Mouse (Mus musculus): ENCODE measurements around the gene Eif3j1. TPM values are rescaled to one million over a fixed set of nuclear protein-coding genes. Genes with fewer than 3 reads are reported as not detected.

Eif3j1 gene
- 4.0 and 6.2 TPM in 2 replicates for polyA plus RNA-seq (2012; rRNA removed; ENCODE audit: low replicate concordance)

DNA sequence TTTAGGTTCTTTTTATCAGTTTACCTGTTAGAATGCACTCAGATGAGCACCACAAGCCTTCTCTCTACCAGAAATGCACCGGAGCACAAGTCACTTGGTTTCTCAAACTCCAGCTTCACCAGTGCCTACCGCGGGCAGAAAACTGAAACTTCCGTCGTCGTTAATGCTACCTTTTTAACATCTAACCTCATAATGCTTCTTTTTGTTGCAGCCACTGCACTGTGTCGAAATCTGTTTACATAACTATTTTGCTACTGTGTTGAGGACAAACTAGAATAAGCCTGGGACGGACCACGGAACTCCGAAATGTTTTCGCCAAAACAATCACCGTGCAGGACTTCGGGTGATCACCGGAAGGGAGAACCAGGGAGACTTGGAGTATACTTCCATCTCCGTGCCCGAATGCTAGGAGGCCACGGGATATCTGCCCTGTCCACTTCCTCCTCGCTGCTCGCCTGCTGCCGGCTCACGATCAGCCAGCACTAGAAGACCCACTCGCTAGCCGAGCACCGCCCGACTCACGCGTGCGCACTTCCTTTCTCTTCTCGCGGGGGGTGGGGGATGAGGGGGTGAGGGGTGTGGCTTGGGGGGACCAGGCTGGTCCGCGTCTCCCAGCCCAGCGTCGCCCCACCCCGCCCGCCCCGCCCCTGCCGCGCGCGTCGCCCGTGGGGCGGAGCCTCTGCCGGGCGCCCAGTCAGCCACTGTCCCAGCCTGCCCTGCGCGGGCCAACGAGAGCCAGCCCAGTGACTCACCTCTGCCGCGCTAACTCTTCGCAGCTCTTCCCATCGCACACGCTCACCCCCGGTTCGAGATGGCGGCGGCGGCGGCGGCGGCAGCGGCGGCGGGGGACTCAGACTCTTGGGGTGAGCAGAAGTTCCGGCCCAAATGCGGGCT is at the start of gene Eif3j1:
Gene Eif3j1 (plus strand): TSS at position 685 of the 894 bp plus-strand sequence.

Other genes with a start within 250 kb of the Eif3j1 start
- gene Frmd5, start 221.5 kb upstream of the Eif3j1 start, polyA plus RNA-seq (2012; rRNA removed; ENCODE audit: low replicate concordance): 0.59 and 1.5 TPM in 2 replicates
- 1.1 and 15.9 TPM in 2 replicates for gene Casc4, start 161.6 kb upstream of the Eif3j1 start, polyA plus RNA-seq (2012; rRNA removed; ENCODE audit: low replicate concordance)
- gene Ctdspl2, start 72.5 kb upstream of the Eif3j1 start, polyA plus RNA-seq (2012; rRNA removed; ENCODE audit: low replicate concordance): 4.9 and 9.0 TPM in 2 replicates
- 0.06 TPM in 1 of 2 replicates, not detected in the other for gene Mageb3, start 72.5 kb upstream of the Eif3j1 start, polyA plus RNA-seq (2012; rRNA removed; ENCODE audit: low replicate concordance)
- 10.6 and 13.6 TPM in 2 replicates for gene Spg11, start 89.8 kb downstream of the Eif3j1 start, polyA plus RNA-seq (2012; rRNA removed; ENCODE audit: low replicate concordance)
- gene B2m, start 119.1 kb downstream of the Eif3j1 start, polyA plus RNA-seq (2012; rRNA removed; ENCODE audit: low replicate concordance): 1,289 and 2,871 TPM in 2 replicates
- 0.09 and 0.24 TPM in 2 replicates for gene Trim69, start 132.2 kb downstream of the Eif3j1 start, polyA plus RNA-seq (2012; rRNA removed; ENCODE audit: low replicate concordance)
- not detected in 2 replicates for gene Patl2, start 157.6 kb downstream of the Eif3j1 start, polyA plus RNA-seq (2012; rRNA removed; ENCODE audit: low replicate concordance)
- gene Terb2, start 157.7 kb downstream of the Eif3j1 start, polyA plus RNA-seq (2012; rRNA removed; ENCODE audit: low replicate concordance): not detected in 2 replicates
- 25.4 and 41.6 TPM in 2 replicates for gene Sord, start 206.2 kb downstream of the Eif3j1 start, polyA plus RNA-seq (2012; rRNA removed; ENCODE audit: low replicate concordance)